Mouse (Mus musculus) stomach, embryonic 15.5 days (tissue): ENCODE data around the gene Espn. TPM values are rescaled to one million over a fixed set of nuclear protein-coding genes. Genes with fewer than 3 reads are reported as not detected.
A peak's percentile ranks its signal among the peaks of the same experiment; 100 is the strongest.

Experiments used
- ATAC-seq: fragments of 200-750 bp; cut with Nextera tagmentation; 2 replicates; pipeline ENCODE4 v1.8.0; 2017; ENCODE audit warnings: low read depth, moderate number of reproducible peaks, moderate TSS enrichment; ENCODE audit not compliant: insufficient read depth, low FRiP score
- H3K27ac ChIP-seq: fragments of 300-500 bp; sonication (generic); 2 replicates; pipeline ENCODE4 v1.5.1; 2015; ENCODE audit warnings: mild to moderate bottlenecking, inconsistent platforms
- H3K27me3 ChIP-seq: fragments of 300-500 bp; sonication (generic); replicated peaks from 2 replicates; pipeline ENCODE4 v1.6.1; 2015; ENCODE audit warnings: inconsistent platforms
- H3K36me3 ChIP-seq: fragments of 300-500 bp; sonication (generic); 2 replicates; pipeline ENCODE4 v1.6.1; 2015; ENCODE audit warnings: inconsistent platforms
- H3K4me1 ChIP-seq: fragments of 300-500 bp; sonication (generic); 2 replicates; pipeline ENCODE4 v1.6.1; 2015; ENCODE audit warnings: inconsistent platforms
- H3K4me2 ChIP-seq: fragments of 300-500 bp; sonication (generic); 2 replicates; pipeline ENCODE4 v1.6.1; 2015; ENCODE audit warnings: mild to moderate bottlenecking, inconsistent platforms
- H3K4me3 ChIP-seq: fragments of 300-500 bp; sonication (generic); replicated peaks from 2 replicates; pipeline ENCODE4 v1.5.1; 2015; ENCODE audit warnings: inconsistent platforms
- H3K9ac ChIP-seq: fragments of 300-500 bp; sonication (generic); 2 replicates; pipeline ENCODE4 v1.6.1; 2015; ENCODE audit warnings: inconsistent platforms
- H3K9me3 ChIP-seq: fragments of 300-500 bp; sonication (generic); 2 replicates; pipeline ENCODE4 v1.6.1; 2016; ENCODE audit warnings: inconsistent platforms
- WGBS: fragments of 180-500 bp; shearing (Covaris S2); methylation state at CpG from one replicate; pipeline ENCODE4 v1.1.7; 2015; 5-methylcytosine and 5-hydroxymethylcytosine counted together
- polyA plus RNA-seq: library from polyadenylated mRNA; unstranded; fragments of >200 nt; fragmentation: Nextera tagmentation; extraction: Ambion mirVana; gene quantifications from 2 replicates; pipeline ENCODE4 v1.2.1, GENCODE M21; 2015

The Espn gene
- polyA plus RNA-seq, 1 experiment from 2014 or later = 15.9 TPM

GRCm38 (mm10) chr4:152187142-152187541, 35.0 kb upstream of the Espn start:
- no peak overlapping the region for H3K9ac ChIP-seq
- H3K4me2 ChIP-seq = peak overlapping the region; percentile 57; the same call in 1 of the 2 replicates
- no peak for ATAC-seq
- H3K9me3 ChIP-seq = no peaks in the 10 kb centered on the region
- H3K27ac ChIP-seq = peak overlapping the region; percentile 94; the same call in 1 of the 2 replicates
- H3K4me1 ChIP-seq = peaks cover 27% of the 10 kb centered on the region
- no peaks in the 10 kb centered on the region for H3K27me3 ChIP-seq
- H3K4me3 ChIP-seq = no peak overlapping the region
- no peaks in the 10 kb centered on the region for H3K36me3 ChIP-seq
- WGBS = 71% methylated on average over 9 of the region's 9 CpGs

GRCm38 (mm10) chr4:152186205-152187082, 34.3 kb upstream of the Espn start:
- no peak; the same call in 1 of the 2 replicates for ATAC-seq
- H3K9me3 ChIP-seq = no peaks in the 10 kb centered on the region

GRCm38 (mm10) chr4:152185510-152186204, 33.5 kb upstream of the Espn start:
- H3K4me1 ChIP-seq = peaks cover 27% of the 10 kb centered on the region
- H3K27ac ChIP-seq = peak overlapping the region; percentile 94
- WGBS = 4% methylated on average over 19 of the region's 19 CpGs
- 0 out of 2 replicates have a peak overlapping the region, but pooled peaks have one; percentile 3 for H3K9ac ChIP-seq
- H3K27me3 ChIP-seq = no peaks in the 10 kb centered on the region
- ATAC-seq = peak; percentile 79
- peak overlapping the region; percentile 35 for H3K4me3 ChIP-seq
- no peaks in the 10 kb centered on the region for H3K9me3 ChIP-seq
- peak overlapping the region; percentile 57 for H3K4me2 ChIP-seq
- no peaks in the 10 kb centered on the region for H3K36me3 ChIP-seq

More at GRCm38 (mm10) chr4:152186205-152187082, 34.3 kb upstream of the Espn start:
- peaks cover 27% of the 10 kb centered on the region for H3K4me1 ChIP-seq
- no peaks in the 10 kb centered on the region for H3K36me3 ChIP-seq
- peak overlapping the region; percentile 57 for H3K4me2 ChIP-seq
- H3K27me3 ChIP-seq = no peaks in the 10 kb centered on the region
- 31% methylated on average over 14 of the region's 14 CpGs for WGBS
- H3K27ac ChIP-seq = peak overlapping the region; percentile 94
- 0 out of 2 replicates have a peak overlapping the region, but pooled peaks have one; percentile 3 for H3K9ac ChIP-seq
- H3K4me3 ChIP-seq = peak overlapping the region; percentile 35

DNA sequence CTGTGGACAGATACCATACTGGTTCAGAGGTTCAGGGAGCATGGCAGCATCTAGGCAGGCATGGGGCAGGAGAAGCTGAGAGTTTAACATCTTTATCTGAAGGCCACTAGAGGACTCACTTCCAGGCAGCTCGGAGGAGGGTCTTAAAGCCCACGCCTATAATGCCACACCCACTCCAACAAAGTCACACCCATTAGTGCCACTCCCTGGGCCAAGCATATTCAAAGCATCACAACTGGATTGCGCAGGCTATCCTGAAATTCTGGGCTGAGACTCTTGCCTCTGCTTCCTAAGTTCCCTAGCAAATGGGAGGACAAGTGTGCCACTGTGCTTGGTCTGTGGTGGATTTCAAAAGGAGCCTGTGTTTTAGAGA, 33.0 kb upstream of the Espn start:
- Histone ChIP-seq H3K9ac (no peak overlapping the region), H3K4me2 (peak overlapping the region; percentile 57), H3K27ac (peak overlapping the region; percentile 94), H3K4me1 (peaks cover 27% of the 10 kb centered on the region), H3K36me3 (no peaks in the 10 kb centered on the region), H3K27me3 (no peaks in the 10 kb centered on the region), H3K9me3 (no peaks in the 10 kb centered on the region), H3K4me3 (peak overlapping the region; percentile 35; the same call in 1 of the 2 replicates)
- ATAC-seq = peak; percentile 67
- WGBS = 2% methylated on average over 3 of the region's 3 CpGs

GRCm38 (mm10) chr4:152184353-152185035, 32.3 kb upstream of the Espn start:
- Histone ChIP-seq H3K27me3 (peaks cover 5% of the 10 kb centered on the region), H3K4me2 (no peak overlapping the region), H3K9ac (no peak overlapping the region), H3K9me3 (no peaks in the 10 kb centered on the region), H3K4me3 (no peak overlapping the region), H3K27ac (no peak overlapping the region; the same call in 1 of the 2 replicates), H3K4me1 (peaks cover 28% of the 10 kb centered on the region), H3K36me3 (no peaks in the 10 kb centered on the region)
- ATAC-seq = no peak
- 57% methylated on average over 7 of the region's 7 CpGs for WGBS

DNA sequence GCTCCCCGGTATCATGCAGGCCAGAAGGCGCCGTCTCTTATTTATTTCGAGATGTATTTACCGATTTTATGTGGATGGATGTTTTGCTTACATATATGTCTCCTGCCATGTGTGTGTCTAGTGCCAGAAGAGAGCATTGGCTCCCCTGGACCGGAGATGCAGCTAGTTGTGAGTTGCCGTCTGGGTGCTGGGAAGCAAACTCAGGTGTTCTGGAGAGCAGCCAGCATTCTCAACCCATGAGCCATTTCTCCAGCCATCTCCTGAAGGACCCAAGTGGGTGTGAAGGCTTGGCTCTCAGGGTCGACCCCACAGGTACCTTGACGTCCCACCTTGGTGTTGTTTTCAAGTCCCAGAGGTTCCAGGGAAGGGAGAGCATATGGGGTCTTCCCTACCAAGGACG, 30.0 kb upstream of the Espn start:
- Histone ChIP-seq H3K4me1 (peaks cover 44% of the 10 kb centered on the region), H3K4me3 (no peak overlapping the region), H3K9me3 (no peaks in the 10 kb centered on the region), H3K27ac (no peak overlapping the region), H3K36me3 (no peaks in the 10 kb centered on the region), H3K9ac (no peak overlapping the region), H3K4me2 (no peak overlapping the region), H3K27me3 (peaks cover 18% of the 10 kb centered on the region)
- WGBS = 83% methylated on average over 10 of the region's 10 CpGs
- no peak for ATAC-seq

DNA sequence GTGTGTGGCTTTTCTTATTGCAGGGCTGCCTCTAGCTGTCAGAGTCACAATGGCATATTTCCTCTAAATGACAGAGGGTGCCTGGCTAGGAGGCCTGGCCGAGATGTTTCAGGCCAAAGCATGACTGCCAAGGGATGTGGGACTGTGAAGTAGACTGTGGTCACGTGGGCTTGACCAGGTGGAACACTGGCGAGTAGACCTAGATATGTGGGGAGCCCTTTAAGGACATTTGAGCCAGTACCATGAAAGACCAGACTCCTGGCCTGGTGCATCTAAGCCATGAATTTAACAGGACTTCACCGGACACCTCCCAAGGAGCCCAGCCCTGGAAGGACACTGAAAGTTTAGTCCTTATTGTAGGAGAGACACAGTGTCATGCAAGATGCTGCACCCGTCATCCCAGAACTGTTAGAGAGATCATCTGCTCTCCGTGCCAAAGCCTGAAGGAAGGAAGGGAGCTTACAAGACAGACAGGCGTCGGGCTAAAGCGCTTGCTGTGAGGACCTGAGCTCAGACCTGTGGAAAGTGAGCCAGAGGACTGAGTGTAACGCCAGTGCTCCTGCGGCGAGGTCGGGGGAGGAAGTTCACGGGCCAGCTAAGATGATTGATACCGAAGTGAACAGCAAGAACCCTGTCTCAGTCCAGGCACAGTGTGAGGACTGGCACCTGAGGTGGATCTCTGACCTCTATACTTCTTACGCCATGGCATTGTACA, 27.9 kb upstream of the Espn start:
- 86% methylated on average over 16 of the region's 16 CpGs for WGBS
- no peaks in the 10 kb centered on the region for H3K9me3 ChIP-seq

DNA sequence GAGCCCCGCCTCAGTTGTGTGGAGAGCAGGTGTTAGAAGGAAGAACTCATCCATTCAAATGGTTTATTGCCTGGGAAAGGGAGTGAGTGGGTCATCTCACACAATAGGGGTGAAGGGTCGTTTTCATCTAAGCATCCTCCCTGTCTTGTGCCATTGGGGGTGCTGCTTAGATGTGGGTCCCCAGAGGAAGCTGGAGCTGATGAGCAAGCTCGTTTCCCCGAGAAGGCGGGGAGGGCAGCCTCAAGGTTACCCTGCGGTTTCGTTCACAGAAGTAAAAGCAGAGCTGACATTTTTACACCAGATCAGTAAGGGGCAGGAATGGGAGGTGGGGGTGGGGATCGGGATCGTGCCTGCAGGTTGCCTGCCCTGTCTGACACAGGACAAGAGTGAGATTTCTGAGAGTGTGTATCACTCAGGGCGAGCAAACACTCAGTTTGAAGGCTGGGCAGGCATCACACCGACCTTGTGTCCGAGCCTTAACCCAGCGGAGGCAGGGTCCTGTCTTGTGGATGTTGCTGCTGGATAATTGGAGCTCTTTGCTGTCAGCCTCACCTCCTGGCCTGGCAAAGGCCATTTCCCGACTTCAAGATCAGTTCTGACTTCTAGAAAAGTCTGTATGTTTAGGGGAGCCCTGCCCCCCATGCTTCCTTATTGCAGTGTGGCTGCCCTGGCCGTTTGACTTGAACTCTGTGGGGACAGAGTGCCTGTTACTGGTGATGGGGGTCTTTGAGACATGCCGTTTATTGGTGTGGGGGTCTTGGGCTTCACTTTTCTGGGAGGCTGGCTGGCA, 26.9 kb upstream of the Espn start:
- ATAC-seq = no peak
- 25% methylated on average over 16 of the region's 16 CpGs for WGBS
- no peaks in the 10 kb centered on the region for H3K9me3 ChIP-seq
- H3K9ac ChIP-seq = no peak overlapping the region
- H3K4me2 ChIP-seq = peak overlapping the region; percentile 98
- no peaks in the 10 kb centered on the region for H3K36me3 ChIP-seq
- H3K4me3 ChIP-seq = peak overlapping the region; percentile 70
- H3K27me3 ChIP-seq = peaks cover 18% of the 10 kb centered on the region
- H3K27ac ChIP-seq = no peak overlapping the region
- peaks cover 22% of the 10 kb centered on the region for H3K4me1 ChIP-seq

More for the DNA sequence above, 27.9 kb upstream of the Espn start:
- Histone ChIP-seq H3K27ac (no peak overlapping the region), H3K36me3 (no peaks in the 10 kb centered on the region), H3K27me3 (peaks cover 18% of the 10 kb centered on the region), H3K4me1 (peaks cover 28% of the 10 kb centered on the region), H3K9ac (no peak overlapping the region), H3K4me2 (no peak overlapping the region), H3K4me3 (no peak overlapping the region)
- no peak for ATAC-seq

- peak; percentile 32 for ATAC-seq
- peak overlapping the region; percentile 70 for H3K4me3 ChIP-seq
- peak overlapping the region; percentile 16; the same call in 1 of the 2 replicates for H3K9ac ChIP-seq
- H3K9me3 ChIP-seq = no peaks in the 10 kb centered on the region
- under 1% methylated on average over 35 of the region's 35 CpGs for WGBS
- H3K4me1 ChIP-seq = peaks cover 22% of the 10 kb centered on the region
- peaks cover 18% of the 10 kb centered on the region for H3K27me3 ChIP-seq
- H3K36me3 ChIP-seq = no peaks in the 10 kb centered on the region
- H3K27ac ChIP-seq = no peak overlapping the region
- peak overlapping the region; percentile 98 for H3K4me2 ChIP-seq
Measured at GRCm38 (mm10) chr4:152178344-152178864, 26.2 kb upstream of the Espn start.

GRCm38 (mm10) chr4:152177537-152178343, 25.6 kb upstream of the Espn start, which contains the start of gene Acot7:
Gene Acot7, plus strand, starts transcription at chr4:152178134.
- peaks cover 18% of the 10 kb centered on the region for H3K27me3 ChIP-seq
- H3K4me2 ChIP-seq = peak within 1 kb of the TSS; percentile 98
- under 1% methylated on average over 76 of the region's 108 CpGs for WGBS
- ATAC-seq = peak; percentile 95
- peak within 1 kb of the TSS; percentile 57 for H3K9ac ChIP-seq
- H3K4me1 ChIP-seq = peaks cover 22% of the 10 kb centered on the region
- peak within 1 kb of the TSS; percentile 70 for H3K27ac ChIP-seq
- peak within 1 kb of the TSS; percentile 70 for H3K4me3 ChIP-seq
- no peaks in the 10 kb centered on the region for H3K9me3 ChIP-seq
- H3K36me3 ChIP-seq = no peaks in the 10 kb centered on the region
